Mouse (Mus musculus): Measurements from ENCODE around the gene Tbx3.

- TF ChIP-seq CTCF (IDR thresholded peaks at IDR 0.05; ENCODE audit: control insufficient read depth, insufficient read depth, insufficient read length), result no peak
- no peak for TF ChIP-seq MAX (IDR thresholded peaks at IDR 0.05)
- TF ChIP-seq FOSL1 (IDR thresholded peaks at IDR 0.05; ENCODE audit: insufficient read depth, low read length, poor library complexity, severe bottlenecking), result no peak
- TF ChIP-seq USF1 (IDR thresholded peaks at IDR 0.05; ENCODE audit: low read depth), result no peak
- TF ChIP-seq MYOG (IDR thresholded peaks at IDR 0.05; ENCODE audit: control insufficient read depth, extremely low read depth, insufficient read length), result no peak
- no peak for TF ChIP-seq CEBPB (IDR thresholded peaks at IDR 0.05; ENCODE audit: low read depth)
- TF ChIP-seq MYOD1 (IDR thresholded peaks at IDR 0.05; ENCODE audit: control insufficient read depth, insufficient read length, low read depth), result no peak
These were observed 36.9 kb upstream of the Tbx3 start for GRCm38 (mm10) chr5:119633581-119633980.
